ENCODE assay signal across 9 mouse cellular contexts in the genomic region with DNA sequence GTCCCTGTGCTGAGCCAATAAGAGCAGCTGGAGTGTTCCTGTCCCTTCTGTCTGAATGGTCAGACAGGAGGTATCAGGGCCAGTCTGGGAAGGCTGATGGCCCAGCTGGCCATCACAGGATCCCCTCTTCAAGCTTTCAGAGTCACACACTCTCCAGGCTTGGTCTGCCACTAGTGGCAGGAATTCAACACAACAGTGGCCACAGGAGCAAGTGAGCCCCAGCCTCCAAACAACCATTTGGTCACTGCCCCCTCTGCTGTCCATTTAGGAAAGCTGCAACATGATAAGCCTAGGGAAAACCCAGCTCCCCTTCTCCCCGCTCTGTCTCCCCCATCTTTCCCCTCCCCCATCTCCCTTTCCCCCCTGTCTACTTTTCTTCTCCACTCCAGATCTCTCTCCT. TPM values are rescaled to one million over a fixed set of nuclear protein-coding genes. Genes with fewer than 3 reads are reported as not detected.
A peak's percentile ranks its signal among the peaks of the same experiment; 100 is the strongest.
DNase-seq lines count a peak whose midpoint lies in the region; ATAC-seq and TF ChIP-seq lines count a peak whose summit lies in the region.
"Had no signal": no experiment of that assay in that cellular context is flagged by ENCODE, and none has a peak within 500 bp of the region (broad histone marks: within the 10 kb centered on the region; RNA-seq: fewer than 3 reads in every experiment).

No protein-coding gene starts in this region.

- 35% methylated on average over 1 of the region's 1 CpGs for WGBS in bone marrow, adult 2 months
- whole genome bisulfite sequencing in hindbrain, embryonic 12.5 days = 100% methylated on average over 1 of the region's 1 CpGs

- H3K4me3 ChIP-seq in G1E (ENCODE audit: low read depth, low read length) = no peak overlapping the region
- no peak overlapping the region for H3K4me3 ChIP-seq in bone marrow, adult 2 months (replicated peaks; ENCODE audit: control insufficient read depth, low read depth, low read length)
- H3K4me3 ChIP-seq in hindbrain, embryonic 12.5 days = no peak overlapping the region
- H3K4me3 ChIP-seq: embryonic facial prominence, embryonic 12.5 days had no signal

- ATAC-seq in G1E (ENCODE audit: extremely low read depth, insufficient number of reproducible peaks, low FRiP score, poor library complexity, severe bottlenecking) = no peak
- no peak for ATAC-seq in hindbrain, embryonic 12.5 days (ENCODE audit: low FRiP score)

- H3K9ac ChIP-seq in hindbrain, embryonic 12.5 days = no peak overlapping the region
- H3K9ac ChIP-seq: embryonic facial prominence, embryonic 12.5 days had no signal

- H3K4me2 ChIP-seq in hindbrain, embryonic 12.5 days (replicated peaks) = no peak overlapping the region
- H3K4me2 ChIP-seq: embryonic facial prominence, embryonic 12.5 days had no signal

- no peak for TF ChIP-seq POLR2A in bone marrow, adult 2 months (IDR thresholded peaks at IDR 0.05; ENCODE audit: borderline replicate concordance, control insufficient read depth, low read depth, low read length)

- H3K4me1 ChIP-seq in G1E (ENCODE audit: insufficient read depth, low read depth, low read length) = no peaks in the 10 kb centered on the region
- H3K4me1 ChIP-seq in bone marrow, adult 2 months (ENCODE audit: control insufficient read depth, insufficient read depth, low read length) = no peaks in the 10 kb centered on the region
- H3K4me1 ChIP-seq in hindbrain, embryonic 12.5 days = no peaks in the 10 kb centered on the region
- H3K4me1 ChIP-seq: embryonic facial prominence, embryonic 12.5 days had no signal

- DNase-seq in layer of hippocampus, adult 11-12 months (ENCODE audit: low spot score) = peak; percentile 4
- no peak for DNase-seq in layer of hippocampus, postnatal 10 days (ENCODE audit: low spot score in 2 of 2)
- DNase-seq in G1E (ENCODE audit: low spot score) = peak; percentile 2
- DNase-seq in kidney, postnatal 25 days = peak; percentile 29 to 37
- DNase-seq in neural tube, embryonic 10.5 days (ENCODE audit: extremely low spot score, low spot score) = no peak
- DNase-seq in embryo, embryonic 9.5 days (ENCODE audit: extremely low spot score) = no peak

- H3K27me3 ChIP-seq in G1E (ENCODE audit: insufficient read depth, low read length) = no peaks in the 10 kb centered on the region
- no peaks in the 10 kb centered on the region for H3K27me3 ChIP-seq in hindbrain, embryonic 12.5 days
- H3K27me3 ChIP-seq: embryonic facial prominence, embryonic 12.5 days had no signal

- H3K36me3 ChIP-seq in G1E (replicated peaks) = no peaks in the 10 kb centered on the region
- no peaks in the 10 kb centered on the region for H3K36me3 ChIP-seq in hindbrain, embryonic 12.5 days
- H3K36me3 ChIP-seq: embryonic facial prominence, embryonic 12.5 days had no signal

- no peak overlapping the region for H3K27ac ChIP-seq in bone marrow, adult 2 months (ENCODE audit: control insufficient read depth, insufficient read depth, low read depth, low read length, poor library complexity)
- H3K27ac ChIP-seq in hindbrain, embryonic 12.5 days = no peak overlapping the region
- H3K27ac ChIP-seq: embryonic facial prominence, embryonic 12.5 days had no signal

- no peaks in the 10 kb centered on the region for H3K9me3 ChIP-seq in G1E (replicated peaks)
- H3K9me3 ChIP-seq in hindbrain, embryonic 12.5 days (replicated peaks) = peaks cover 52% of the 10 kb centered on the region

- no peak for TF ChIP-seq CTCF in G1E (IDR thresholded peaks at IDR 0.05; ENCODE audit: low read depth, low read length)
- TF ChIP-seq CTCF in bone marrow, adult 2 months (IDR thresholded peaks at IDR 0.05; ENCODE audit: control insufficient read depth, insufficient read depth, low read length) = peak; percentile 51

RNA-seq across cellular contexts. Expression of a gene that starts 1.5 kb away (rescaled TPM):
- under 1 TPM in 1 of 2 experiments, not detected in 1; 0.42 TPM for total RNA-seq in layer of hippocampus, postnatal 10 days (2021)
- total RNA-seq in G1E (2014; fragmentation: Nextera tagmentation) = not detected in 2 replicates
- total RNA-seq in G1E (2017) = 0.35 and 0.71 TPM in 2 replicates
- not detected in 2 replicates for polyA plus RNA-seq in G1E (2012)
- polyA plus RNA-seq in bone marrow, adult 2 months (2011; ENCODE audit: insufficient read depth, insufficient read length, low replicate concordance, missing spikeins) = 2.3 TPM in 1 of 2 replicates, not detected in the other
- polyA plus RNA-seq in hindbrain, embryonic 12.5 days (2016; fragmentation: Nextera tagmentation; extraction: Ambion mirVana) = 0.23 and 0.53 TPM in 2 replicates

RNA-seq across cellular contexts. Expression of a gene that starts 29.4 kb away (rescaled TPM):
- under 1 TPM in 1 of 2 experiments, not detected in 1; 0.69 TPM for total RNA-seq in layer of hippocampus, postnatal 10 days (2021)
- total RNA-seq in G1E (2014; fragmentation: Nextera tagmentation) (not detected in 2 replicates), G1E (2017) (0.05 and 0.12 TPM in 2 replicates)
- polyA plus RNA-seq in G1E (2012) = not detected in 2 replicates
- not detected in 2 replicates for polyA plus RNA-seq in bone marrow, adult 2 months (2011; ENCODE audit: insufficient read depth, insufficient read length, low replicate concordance, missing spikeins)
- not detected in 2 replicates for polyA plus RNA-seq in hindbrain, embryonic 12.5 days (2016; fragmentation: Nextera tagmentation; extraction: Ambion mirVana)
- polyA plus RNA-seq: embryonic facial prominence, embryonic 12.5 days had no signal

Comparison
In these comparisons a context has a peak if more than half of its experiments do, and no peak if none do; other contexts are left out.
1. DNase-seq: peak in layer of hippocampus, adult 11-12 months (single experiment), G1E (single experiment) and kidney, postnatal 25 days (2 of 2); none in layer of hippocampus, postnatal 10 days (0 of 2), neural tube, embryonic 10.5 days (single experiment) and embryo, embryonic 9.5 days (single experiment).